Mouse (Mus musculus) yolk sac, embryonic 10.5 days (tissue): ENCODE data around the gene Sncg.
"Not testable (repeated sequence)": the region's sequence is repeated elsewhere in the genome, so short reads cannot be mapped to it uniquely, and the experiment has no call there.

Source experiments
- DNase-seq: peaks from one replicate; pipeline ENCODE4 v3.0.0-alpha.2; 2017; ENCODE audit warnings: low spot score

Gene Sncg

DNA sequence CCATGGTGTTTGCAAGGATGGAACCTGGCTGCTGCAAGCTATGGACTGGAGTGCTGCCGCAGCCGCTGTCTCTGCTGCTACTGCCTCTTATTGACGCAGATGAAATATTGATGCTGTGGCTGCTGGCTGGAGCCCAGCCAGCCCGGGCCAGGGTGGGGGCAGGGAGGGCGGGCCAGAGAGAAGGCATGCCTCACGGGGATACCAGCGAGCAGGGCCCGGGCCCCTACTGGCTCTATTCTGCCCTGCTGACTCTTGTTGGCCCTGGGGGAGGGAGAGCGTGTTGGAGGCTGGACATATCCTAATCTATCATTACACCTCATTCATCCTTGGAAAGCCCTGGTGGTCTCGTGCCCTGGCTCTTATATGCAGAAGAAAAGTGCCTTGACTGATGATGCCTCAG lies at the start of gene Sncg:
Gene Sncg (minus strand): TSS at position 213 of the 400 bp plus-strand sequence.
- no peak for DNase-seq

GRCm38 (mm10) chr14:34421078-34421477 lies 46.5 kb upstream of the Sncg start:
- DNase-seq: no peak

- no peak for DNase-seq
Observed at GRCm38 (mm10) chr14:34417501-34417900, 42.9 kb upstream of the Sncg start.

- not testable (repeated sequence) for DNase-seq
Observed at GRCm38 (mm10) chr14:34416946-34417345, 42.4 kb upstream of the Sncg start.

DNA sequence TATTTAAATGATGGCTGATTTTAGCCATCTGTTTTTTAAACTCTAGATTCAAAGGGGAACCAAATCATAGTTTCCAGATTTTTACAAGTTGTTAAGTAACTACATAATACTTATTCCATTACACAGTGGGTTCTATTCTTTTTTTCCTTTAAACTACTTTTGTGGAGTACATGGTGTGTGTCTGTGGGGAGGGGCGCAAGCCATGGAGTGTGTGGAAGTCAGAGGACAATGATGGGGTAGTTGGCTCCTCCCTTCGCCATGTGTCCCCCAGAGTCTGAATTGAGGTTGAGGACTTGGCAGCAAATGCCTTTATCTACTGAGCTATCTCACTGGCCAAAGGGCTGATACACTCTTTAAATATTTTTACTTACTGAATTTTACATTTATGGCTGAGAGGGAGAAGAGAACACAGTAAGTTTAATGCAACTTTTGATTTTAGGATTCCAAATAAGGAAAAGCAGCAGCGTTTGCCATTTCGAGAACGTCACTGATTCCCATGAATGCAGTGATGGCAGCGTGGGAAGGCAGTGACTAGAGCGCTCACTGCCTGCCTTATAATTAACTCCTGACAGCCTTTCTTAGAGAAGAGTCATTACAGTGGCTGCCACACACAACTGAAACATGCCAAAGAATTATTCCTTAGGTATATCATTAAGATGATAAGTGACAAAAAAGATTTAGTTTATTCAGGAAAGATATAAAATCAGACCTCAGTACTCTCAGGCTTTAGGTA lies 37.7 kb upstream of the Sncg start:
- DNase-seq: no peak

- no peak for DNase-seq
Observed at GRCm38 (mm10) chr14:34410716-34411115, 36.1 kb upstream of the Sncg start.

- no peak for DNase-seq
Observed at GRCm38 (mm10) chr14:34403424-34403823, 28.8 kb upstream of the Sncg start.

DNA sequence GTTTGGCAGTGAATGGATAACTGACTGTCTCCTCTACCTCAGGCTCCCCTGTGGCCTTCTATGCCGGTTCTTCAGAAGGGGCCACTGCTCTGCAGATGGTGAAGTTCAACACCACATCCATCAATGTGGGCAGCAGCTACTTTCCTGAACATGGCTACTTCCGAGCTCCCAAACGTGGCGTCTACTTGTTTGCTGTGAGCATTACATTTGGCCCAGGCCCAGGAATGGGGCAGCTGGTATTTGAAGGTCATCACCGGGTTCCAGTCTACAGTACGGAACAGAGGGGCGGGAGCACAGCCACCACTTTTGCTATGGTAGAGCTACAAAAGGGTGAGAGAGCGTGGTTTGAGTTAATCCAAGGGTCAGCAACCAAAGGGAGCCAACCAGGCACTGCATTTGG lies 28.3 kb upstream of the Sncg start:
- DNase-seq: no peak

DNA sequence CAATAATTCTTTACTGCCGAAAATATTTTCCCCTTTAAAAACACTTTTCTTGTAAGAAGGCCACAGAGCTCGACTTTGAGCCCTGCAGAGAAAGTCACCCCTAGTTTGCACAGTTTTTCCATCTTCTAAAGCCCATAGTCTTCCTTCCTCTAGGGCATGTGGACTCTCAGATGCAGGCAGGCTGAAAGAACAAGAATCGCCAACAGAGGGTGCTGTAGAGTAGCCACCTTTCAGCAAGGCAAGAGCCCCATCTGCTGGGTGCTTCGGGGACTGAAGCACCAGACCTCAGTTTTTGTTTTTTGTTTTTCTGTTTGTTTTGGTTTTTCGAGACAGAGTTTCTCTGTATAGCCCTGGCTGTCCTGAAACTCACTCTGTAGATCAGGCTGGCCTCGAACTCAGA lies 26.5 kb upstream of the Sncg start:
- peak; percentile 42 for DNase-seq

GRCm38 (mm10) chr14:34400021-34400420 lies 25.4 kb upstream of the Sncg start:
- DNase-seq: no peak

DNA sequence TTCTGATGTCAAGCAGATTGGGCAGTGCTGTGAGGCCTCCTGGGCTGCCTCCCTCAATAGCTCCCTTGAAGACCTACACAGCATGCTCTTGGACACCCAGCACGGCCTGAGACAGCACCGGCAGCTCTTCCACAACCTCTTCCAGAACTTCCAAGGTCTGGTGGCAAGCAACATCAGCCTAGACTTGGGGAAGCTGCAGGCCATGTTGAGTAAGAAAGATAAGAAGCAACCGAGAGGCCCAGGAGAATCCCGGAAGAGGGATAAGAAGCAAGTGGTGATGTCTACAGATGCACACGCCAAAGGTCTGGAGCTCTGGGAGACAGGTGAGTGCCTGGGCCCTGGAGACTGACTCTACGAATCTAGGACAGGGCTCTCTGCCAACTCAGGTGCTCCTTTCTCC lies 24.7 kb upstream of the Sncg start:
- no peak for DNase-seq

- no peak for DNase-seq
Observed at GRCm38 (mm10) chr14:34398901-34399300, 24.3 kb upstream of the Sncg start.

GRCm38 (mm10) chr14:34397871-34398270 lies 23.3 kb upstream of the Sncg start:
- DNase-seq: no peak

- no peak for DNase-seq
Observed at GRCm38 (mm10) chr14:34393295-34393694, 18.7 kb upstream of the Sncg start.

- no peak for DNase-seq
Observed at GRCm38 (mm10) chr14:34382921-34383704, 8.5 kb upstream of the Sncg start.

DNA sequence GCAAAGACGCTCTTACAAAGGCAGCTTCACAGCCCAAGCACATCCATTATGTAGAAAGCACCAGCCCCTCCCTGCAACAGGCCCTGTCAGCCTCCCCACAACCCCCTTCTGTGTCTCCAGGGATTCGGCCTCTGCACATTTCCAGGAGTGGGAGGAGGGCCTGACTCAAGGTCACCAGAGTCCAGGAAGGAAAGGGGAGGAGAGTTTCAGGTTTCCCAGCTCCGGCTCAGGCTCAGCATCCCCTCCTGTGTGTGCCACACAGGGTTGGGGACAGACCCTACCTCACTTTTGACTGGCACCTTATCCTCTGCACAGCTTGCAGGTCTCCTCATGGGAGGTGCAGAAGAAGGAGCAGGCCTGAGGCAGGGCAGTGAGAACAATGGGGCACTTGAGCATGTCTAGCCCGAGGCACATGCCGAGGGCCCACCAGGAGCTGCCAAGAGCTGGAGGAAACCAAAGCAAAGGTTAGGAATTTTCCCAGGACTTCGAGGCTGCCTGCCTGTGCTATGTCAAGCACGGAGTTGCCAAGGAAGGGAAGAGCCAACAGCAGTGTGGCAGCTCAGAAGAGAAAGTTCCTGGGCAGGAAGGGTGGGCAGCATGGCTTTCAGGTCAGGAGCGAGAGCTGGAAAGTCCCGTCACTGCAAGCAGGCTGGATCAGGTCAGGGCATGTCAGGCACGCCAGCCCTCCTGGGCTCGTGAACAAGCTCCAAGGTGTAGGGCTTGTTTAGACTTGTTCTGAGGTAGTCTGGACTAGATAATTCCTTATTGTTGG lies 4.2 kb upstream of the Sncg start:
- peak; percentile 17 for DNase-seq

DNA sequence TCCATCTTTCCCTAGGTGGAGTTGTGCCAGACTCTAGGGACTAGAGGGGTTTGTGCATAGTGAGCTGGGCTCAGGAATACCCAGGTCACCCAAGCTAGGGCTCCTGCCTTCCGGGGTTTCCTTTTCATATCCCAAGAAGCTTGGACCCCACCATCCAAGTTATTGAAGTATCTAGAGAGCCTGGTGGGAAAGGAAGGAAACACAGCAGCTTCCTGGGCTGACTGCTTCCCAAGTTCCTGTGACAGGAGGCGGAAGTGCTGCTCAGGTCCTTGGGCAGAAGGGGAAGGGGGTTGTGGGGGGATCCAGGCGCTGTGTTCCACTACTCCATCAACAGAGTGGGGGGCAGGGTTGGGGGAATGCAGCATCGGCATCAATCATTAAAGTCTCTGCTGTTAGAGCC lies 2.5 kb upstream of the Sncg start:
- DNase-seq: no peak

- DNase-seq: no peak
Observed at GRCm38 (mm10) chr14:34375941-34376340, 1.4 kb upstream of the Sncg start.

DNA sequence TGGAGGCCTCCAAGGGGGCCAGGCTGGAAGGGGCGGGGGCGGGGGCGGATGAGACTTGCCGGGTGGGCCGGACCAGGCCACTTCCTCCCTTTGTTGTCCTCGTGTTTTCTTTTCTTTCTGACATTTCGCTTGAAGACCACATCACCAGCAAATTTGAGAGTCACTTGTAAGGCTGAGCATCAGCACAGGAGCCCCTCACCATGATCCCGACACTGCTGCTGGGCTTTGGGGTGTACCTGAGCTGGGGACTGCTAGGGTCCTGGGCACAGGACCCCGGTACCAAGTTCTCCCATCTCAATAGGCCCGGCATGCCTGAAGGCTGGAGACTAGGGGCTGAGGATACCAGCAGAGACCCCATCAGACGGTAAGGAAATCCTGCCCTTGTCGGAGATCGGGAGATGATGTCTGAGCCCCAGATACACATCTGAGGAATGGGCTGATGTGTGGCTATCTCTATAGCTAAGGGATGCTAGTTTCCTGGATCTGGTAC lies 871 bp upstream of the Sncg start, which contains the start of gene Mmrn2:
Gene Mmrn2 (plus strand): TSS at position 51 of the 490 bp plus-strand sequence.
- no peak for DNase-seq

GRCm38 (mm10) chr14:34373581-34373980 lies 1.0 kb downstream of the Sncg start:
- DNase-seq: no peak

- no peak for DNase-seq
Observed at GRCm38 (mm10) chr14:34372646-34373045, 1.9 kb downstream of the Sncg start.

DNA sequence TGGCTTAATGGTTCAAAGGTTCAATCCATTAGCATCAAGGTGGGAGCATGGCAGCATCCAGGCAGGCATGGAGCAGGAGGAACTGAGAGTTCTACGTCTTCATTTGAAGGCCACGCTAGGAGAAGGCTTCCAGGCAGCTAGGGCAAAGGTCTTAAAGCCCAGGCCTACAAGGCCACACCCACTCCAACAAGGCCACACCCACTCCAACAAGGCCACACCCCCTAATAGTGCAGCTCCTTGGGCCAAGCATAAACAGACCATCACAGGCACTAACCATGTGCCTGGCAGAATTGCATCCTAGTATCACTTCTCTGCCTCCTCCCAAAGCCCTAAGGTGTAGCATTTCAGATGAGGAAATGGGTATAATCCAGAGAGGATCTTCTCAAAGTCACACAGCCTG lies 2.8 kb downstream of the Sncg start:
- DNase-seq: no peak
